In genomic region chr13:52878823-52879222, GRCm38 (mm10) we compare ENCODE assay signal across 24 mouse cellular contexts. TPM values are rescaled to one million over a fixed set of nuclear protein-coding genes. Genes with fewer than 3 reads are reported as not detected.
DNase-seq lines count a peak whose midpoint lies in the region; ATAC-seq and TF ChIP-seq lines count a peak whose summit lies in the region.
"Had no signal": no experiment of that assay in that cellular context is flagged by ENCODE, and none has a peak within 500 bp of the region (broad histone marks: within the 10 kb centered on the region; RNA-seq: fewer than 3 reads in every experiment).

No protein-coding gene starts in this region.

- H3K4me1 ChIP-seq in heart, embryonic 10.5 days, result peaks cover 48% of the 10 kb centered on the region
- H3K4me1 ChIP-seq in kidney, embryonic 15.5 days, result peaks cover 40% of the 10 kb centered on the region
- H3K4me1 ChIP-seq in E14TG2a.4 (replicated peaks; ENCODE audit: low read depth, low read length), result peaks cover 68% of the 10 kb centered on the region
- H3K4me1 ChIP-seq in limb, embryonic 10.5 days, result peaks cover 23% of the 10 kb centered on the region

- peak overlapping the region; percentile 59; the same call in 1 of the 2 replicates for H3K27ac ChIP-seq in heart, embryonic 10.5 days
- H3K27ac ChIP-seq in kidney, embryonic 15.5 days, result peak overlapping the region; percentile 54
- peak overlapping the region; percentile 7; the same call in 1 of the 2 replicates for H3K27ac ChIP-seq in limb, embryonic 10.5 days
- H3K27ac ChIP-seq: macrophage had no signal

- peak; percentile 63; the same call in 1 of the 2 replicates for ATAC-seq in kidney, embryonic 15.5 days (replicated peaks; ENCODE audit: low FRiP score)
- ATAC-seq: forebrain, embryonic 13.5 days had no signal

- no peaks in the 10 kb centered on the region for H3K27me3 ChIP-seq in heart, embryonic 10.5 days (ENCODE audit: insufficient read depth, poor library complexity, severe bottlenecking)
- H3K27me3 ChIP-seq in kidney, embryonic 15.5 days, result no peaks in the 10 kb centered on the region
- no peaks in the 10 kb centered on the region for H3K27me3 ChIP-seq in E14TG2a.4 (ENCODE audit: insufficient read depth, low read length)
- no peaks in the 10 kb centered on the region for H3K27me3 ChIP-seq in limb, embryonic 10.5 days (ENCODE audit: low read depth, poor library complexity, severe bottlenecking)
- H3K27me3 ChIP-seq: forebrain, embryonic 13.5 days had no signal

- H3K4me3 ChIP-seq in heart, embryonic 10.5 days, result no peak overlapping the region
- H3K4me3 ChIP-seq in kidney, embryonic 15.5 days (replicated peaks), result no peak overlapping the region
- 0 out of 2 replicates have a peak overlapping the region, but pooled peaks have one; percentile 4 for H3K4me3 ChIP-seq in E14TG2a.4 (replicated peaks; ENCODE audit: low read length)
- H3K4me3 ChIP-seq in limb, embryonic 10.5 days, result no peak overlapping the region
- H3K4me3 ChIP-seq: forebrain, embryonic 13.5 days; myocyte had no signal

- no peak overlapping the region for H3K4me2 ChIP-seq in kidney, embryonic 15.5 days
- H3K4me2 ChIP-seq: forebrain, embryonic 13.5 days; heart, embryonic 11.5 days; liver, embryonic 11.5 days had no signal

- DNase-seq in heart, embryonic 10.5 days (ENCODE audit: low spot score), result no peak
- no peak for DNase-seq in heart, postnatal 14 days
- no peak for DNase-seq in kidney, postnatal 4 days
- no peak for DNase-seq in limb, embryonic 10.5 days (ENCODE audit: low spot score)
- DNase-seq in layer of hippocampus, postnatal 10 days (ENCODE audit: low spot score in 2 of 2), result no peak
- DNase-seq in cerebellum, adult 11 months, result no peak
- DNase-seq: adrenal gland, postnatal 36 days; cerebellum, adult 18-20 months; cerebellum, postnatal 25 days; embryo, embryonic 11 days; gastrocnemius, postnatal 36 days; kidney, postnatal 10 days; left cerebral cortex, postnatal 4 days; lung, adult 18-20 months; midbrain, embryonic 14.5 days; right cerebral cortex, postnatal 14 days; thymus, adult 2 months had no signal

- TF ChIP-seq CTCF in E14TG2a.4 (conservative IDR thresholded peaks at IDR 0.05; ENCODE audit: low read length), result no peak

- WGBS in heart, embryonic 10.5 days, result 77% methylated on average over 7 of the region's 7 CpGs
- WGBS in kidney, embryonic 15.5 days, result 45% methylated on average over 7 of the region's 7 CpGs
- WGBS in limb, embryonic 10.5 days, result 79% methylated on average over 7 of the region's 7 CpGs

- intact Hi-C loops in heart, postnatal 14 days (cut with DNase I), result no loop called here

- H3K9me3 ChIP-seq in heart, embryonic 10.5 days, result no peaks in the 10 kb centered on the region
- H3K9me3 ChIP-seq in kidney, embryonic 15.5 days (replicated peaks), result no peaks in the 10 kb centered on the region
- no peaks in the 10 kb centered on the region for H3K9me3 ChIP-seq in E14TG2a.4 (ENCODE audit: low read length)
- H3K9me3 ChIP-seq in limb, embryonic 10.5 days (replicated peaks), result no peaks in the 10 kb centered on the region
- H3K9me3 ChIP-seq: forebrain, embryonic 13.5 days had no signal

- H3K36me3 ChIP-seq in heart, embryonic 10.5 days, result no peaks in the 10 kb centered on the region
- no peaks in the 10 kb centered on the region for H3K36me3 ChIP-seq in kidney, embryonic 15.5 days
- no peaks in the 10 kb centered on the region for H3K36me3 ChIP-seq in E14TG2a.4 (ENCODE audit: insufficient read depth, low read length)
- no peaks in the 10 kb centered on the region for H3K36me3 ChIP-seq in limb, embryonic 10.5 days

- no peak overlapping the region for H3K9ac ChIP-seq in kidney, embryonic 15.5 days

RNA-seq across cellular contexts. Expression of gene Auh, which starts 50.7 kb away (rescaled TPM):
- polyA plus RNA-seq in heart, embryonic 10.5 days (2016; fragmentation: Nextera tagmentation; extraction: Ambion mirVana), result 44.9 and 53.3 TPM in 2 replicates
- 10 to 100 TPM; 92.6 to 95.8 TPM for total RNA-seq in heart, postnatal 14 days (2021)
- polyA plus RNA-seq in kidney, embryonic 15.5 days (2015; fragmentation: Nextera tagmentation; extraction: Ambion mirVana), result 56.4 and 57.0 TPM in 2 replicates
- polyA plus RNA-seq in limb, embryonic 10.5 days (2016; fragmentation: Nextera tagmentation; extraction: Ambion mirVana), result 34.2 and 35.0 TPM in 2 replicates
- total RNA-seq in layer of hippocampus, postnatal 10 days (2021), result 10 to 100 TPM; 80.7 to 81.5 TPM

Comparison
In these comparisons a context has a peak if more than half of its experiments do, and no peak if none do; other contexts are left out.
1. H3K27ac ChIP-seq: peak in every context shown above with its lines; median percentile 59 in heart, embryonic 10.5 days; 54 in kidney, embryonic 15.5 days; 7 in limb, embryonic 10.5 days.